Mouse (Mus musculus) bone marrow macrophage, adult 2 months (primary cell): ENCODE measurements around the gene Ppp1r18.

Source experiments
- CTCF ChIP-seq: IDR thresholded peaks from 2 replicates; pipeline ENCODE4 v1.5.1; 2012; ENCODE audit warnings: low read depth, mild to moderate bottlenecking, low read length, moderate library complexity
- POLR2A ChIP-seq: IDR thresholded peaks from 2 replicates; pipeline ENCODE4 v1.6.1; 2012; ENCODE audit warnings: mild to moderate bottlenecking, low read depth, low read length, borderline replicate concordance

DNA sequence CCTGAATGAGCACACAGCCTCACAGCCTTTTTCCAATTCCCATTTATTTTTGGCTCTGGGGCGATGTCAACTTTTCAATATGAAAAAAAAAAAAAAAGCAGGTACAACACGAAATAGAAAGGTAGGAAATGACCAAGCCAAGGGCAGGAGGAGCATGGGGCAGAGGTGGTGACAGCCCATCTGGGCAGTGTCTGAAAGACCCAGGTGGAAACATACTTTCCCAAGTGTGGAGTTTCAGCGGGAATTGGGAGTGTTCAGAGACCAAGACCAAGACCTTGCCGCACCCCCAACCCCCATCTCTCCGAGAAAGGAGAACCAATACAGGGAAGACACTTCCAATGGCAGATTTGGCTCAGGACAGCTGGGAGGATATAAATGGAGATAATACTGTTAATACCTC lies 31.5 kb upstream of the Ppp1r18 start:
- no peak for TF ChIP-seq POLR2A
- TF ChIP-seq CTCF: no peak
